ENCODE assay signal across 9 mouse cellular contexts in the genomic region with DNA sequence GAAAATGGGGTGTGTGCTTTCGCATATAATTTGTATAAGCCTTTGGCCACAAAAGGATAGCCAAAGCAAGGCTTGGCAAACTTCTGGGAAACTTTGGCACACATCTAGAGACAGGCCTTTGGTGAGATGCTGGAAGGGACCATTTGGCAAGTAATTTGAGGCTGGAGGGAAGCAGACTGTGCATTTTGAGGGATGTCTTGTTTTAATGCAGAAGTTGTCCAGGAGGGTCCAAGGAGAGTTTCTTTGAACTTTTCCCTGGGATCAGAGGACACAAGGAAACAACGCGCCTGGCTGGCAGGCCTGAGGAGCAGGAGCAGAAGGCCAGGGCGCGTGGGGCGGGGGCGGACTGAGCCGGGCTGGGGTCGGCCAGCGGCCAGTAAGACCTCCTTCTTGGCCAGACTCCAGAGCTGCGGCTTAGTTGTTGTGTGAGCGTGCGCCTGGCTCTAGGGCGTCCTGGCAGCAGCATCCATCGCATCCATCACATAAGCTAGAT. TPM values are rescaled to one million over a fixed set of nuclear protein-coding genes. Genes with fewer than 3 reads are reported as not detected.
DNase-seq lines count a peak whose midpoint lies in the region; ATAC-seq and TF ChIP-seq lines count a peak whose summit lies in the region.
"Had no signal": no experiment of that assay in that cellular context is flagged by ENCODE, and none has a peak within 500 bp of the region (broad histone marks: within the 10 kb centered on the region; RNA-seq: fewer than 3 reads in every experiment).

No protein-coding gene starts in this region.

- H3K27me3 ChIP-seq in embryonic facial prominence, embryonic 13.5 days: no peaks in the 10 kb centered on the region
- H3K27me3 ChIP-seq in midbrain, postnatal 0 days (ENCODE audit: insufficient read depth, low read length): no peaks in the 10 kb centered on the region
- no peaks in the 10 kb centered on the region for H3K27me3 ChIP-seq in thymus, adult 2 months (ENCODE audit: control insufficient read depth, insufficient read depth, low read length)

- H3K9ac ChIP-seq in embryonic facial prominence, embryonic 13.5 days: peak overlapping the region; percentile 90
- no peak overlapping the region for H3K9ac ChIP-seq in midbrain, postnatal 0 days (replicated peaks; ENCODE audit: low read length, poor library complexity, severe bottlenecking)

- H3K36me3 ChIP-seq in embryonic facial prominence, embryonic 13.5 days: peaks cover 29% of the 10 kb centered on the region
- no peaks in the 10 kb centered on the region for H3K36me3 ChIP-seq in midbrain, postnatal 0 days (ENCODE audit: insufficient read depth, low read length)
- no peaks in the 10 kb centered on the region for H3K36me3 ChIP-seq in thymus, adult 2 months (ENCODE audit: control insufficient read depth, insufficient read depth, low read length)

- H3K9me3 ChIP-seq in embryonic facial prominence, embryonic 13.5 days: no peaks in the 10 kb centered on the region
- no peaks in the 10 kb centered on the region for H3K9me3 ChIP-seq in midbrain, postnatal 0 days (ENCODE audit: low read length)

- ATAC-seq in embryonic facial prominence, embryonic 13.5 days (ENCODE audit: insufficient number of reproducible peaks, insufficient read depth, low FRiP score, low TSS enrichment, low read depth): peak; percentile 61; the same call in 1 of the 2 replicates
- peak; percentile 58; the same call in 1 of the 2 replicates for ATAC-seq in midbrain, postnatal 0 days (ENCODE audit: low FRiP score)

- H3K4me3 ChIP-seq in embryonic facial prominence, embryonic 13.5 days: peak overlapping the region; percentile 71
- no peak overlapping the region for H3K4me3 ChIP-seq in midbrain, postnatal 0 days (ENCODE audit: low read depth, low read length)
- no peak overlapping the region for H3K4me3 ChIP-seq in thymus, adult 2 months (ENCODE audit: control insufficient read depth, insufficient read depth, low read length)

- DNase-seq in layer of hippocampus, postnatal 10 days (ENCODE audit: low spot score in 2 of 2): peak; percentile 62 to 76
- no peak for DNase-seq in layer of hippocampus, adult 9-10 months (ENCODE audit: low spot score)
- DNase-seq in heart, adult 9 months (ENCODE audit: low spot score in 2 of 2): peak; percentile 40 to 66
- peak; percentile 79 to 84 for DNase-seq in kidney, postnatal 4 days
- peak; percentile 83 for DNase-seq in midbrain, postnatal 0 days (ENCODE audit: low spot score)
- no peak for DNase-seq in thymus, adult 2 months
- DNase-seq in yolk sac, embryonic 10.5 days (ENCODE audit: low spot score): no peak

- no peak for TF ChIP-seq CTCF in midbrain, postnatal 0 days (IDR thresholded peaks at IDR 0.05)
- no peak for TF ChIP-seq CTCF in thymus, adult 2 months (IDR thresholded peaks at IDR 0.05; ENCODE audit: borderline replicate concordance, control insufficient read depth, extremely low read depth, insufficient read depth, low read length, poor library complexity)

- H3K27ac ChIP-seq in embryonic facial prominence, embryonic 13.5 days: peak overlapping the region; percentile 97
- H3K27ac ChIP-seq in midbrain, postnatal 0 days (ENCODE audit: low read depth, low read length): no peak overlapping the region
- no peak overlapping the region for H3K27ac ChIP-seq in thymus, adult 2 months (ENCODE audit: control insufficient read depth, insufficient read depth, low read length)

- H3K4me2 ChIP-seq in embryonic facial prominence, embryonic 13.5 days: peak overlapping the region; percentile 75
- H3K4me2 ChIP-seq in midbrain, postnatal 0 days (ENCODE audit: low read depth, low read length, poor library complexity, severe bottlenecking): peak overlapping the region; percentile 81; the same call in 1 of the 2 replicates

- 17% methylated on average over 15 of the region's 15 CpGs for WGBS in embryonic facial prominence, embryonic 13.5 days
- 53% methylated on average over 15 of the region's 15 CpGs for WGBS in midbrain, postnatal 0 days
- WGBS in thymus, adult 2 months: 81% methylated on average over 15 of the region's 15 CpGs

- TF ChIP-seq POLR2A in thymus, adult 2 months (IDR thresholded peaks at IDR 0.05; ENCODE audit: control insufficient read depth, extremely low read depth, insufficient read depth, low read length, poor library complexity): no peak

- peaks cover 42% of the 10 kb centered on the region for H3K4me1 ChIP-seq in embryonic facial prominence, embryonic 13.5 days
- H3K4me1 ChIP-seq in midbrain, postnatal 0 days (ENCODE audit: insufficient read depth, low read length): peaks cover 7% of the 10 kb centered on the region
- no peaks in the 10 kb centered on the region for H3K4me1 ChIP-seq in thymus, adult 2 months (replicated peaks; ENCODE audit: control insufficient read depth, insufficient read depth, low read length)

RNA-seq across cellular contexts. Expression of a gene that starts 1.2 kb away (rescaled TPM):
- 10 to 100 TPM in 1 of 2 experiments, 1 to 10 TPM in 1; 7.5 to 10.6 TPM for total RNA-seq in layer of hippocampus, postnatal 10 days (2021)
- polyA plus RNA-seq in embryonic facial prominence, embryonic 13.5 days (2015; fragmentation: Nextera tagmentation; extraction: Ambion mirVana): 256 and 306 TPM in 2 replicates
- 16.1 and 19.2 TPM in 2 replicates for total RNA-seq in midbrain, postnatal 0 days (2014; rRNA removed)
- polyA plus RNA-seq in midbrain, postnatal 0 days (2015; fragmentation: Nextera tagmentation; extraction: Ambion mirVana): 14.8 and 16.5 TPM in 2 replicates
- 41.5 and 55.9 TPM in 2 replicates for polyA plus RNA-seq in thymus, adult 2 months (2012; rRNA removed)
- total RNA-seq: MEL had no signal

RNA-seq across cellular contexts. Expression of a gene that starts 26.8 kb away (rescaled TPM):
- total RNA-seq in layer of hippocampus, postnatal 10 days (2021): 10 to 100 TPM in 1 of 2 experiments, 1 to 10 TPM in 1; 8.1 to 11.1 TPM
- 8.5 and 9.4 TPM in 2 replicates for polyA plus RNA-seq in embryonic facial prominence, embryonic 13.5 days (2015; fragmentation: Nextera tagmentation; extraction: Ambion mirVana)
- total RNA-seq in midbrain, postnatal 0 days (2014; rRNA removed): 5.0 and 6.2 TPM in 2 replicates
- 8.9 and 11.2 TPM in 2 replicates for polyA plus RNA-seq in midbrain, postnatal 0 days (2015; fragmentation: Nextera tagmentation; extraction: Ambion mirVana)
- 11.6 and 14.2 TPM in 2 replicates for polyA plus RNA-seq in thymus, adult 2 months (2012; rRNA removed)

Comparison
In these comparisons a context has a peak if more than half of its experiments do, and no peak if none do; other contexts are left out.
1. DNase-seq: peak in layer of hippocampus, postnatal 10 days (2 of 2), heart, adult 9 months (2 of 2), kidney, postnatal 4 days (2 of 2) and midbrain, postnatal 0 days (single experiment); none in layer of hippocampus, adult 9-10 months (single experiment), thymus, adult 2 months (single experiment) and yolk sac, embryonic 10.5 days (single experiment).